28 mouse cellular contexts compared by ENCODE assay signal in the genomic region with DNA sequence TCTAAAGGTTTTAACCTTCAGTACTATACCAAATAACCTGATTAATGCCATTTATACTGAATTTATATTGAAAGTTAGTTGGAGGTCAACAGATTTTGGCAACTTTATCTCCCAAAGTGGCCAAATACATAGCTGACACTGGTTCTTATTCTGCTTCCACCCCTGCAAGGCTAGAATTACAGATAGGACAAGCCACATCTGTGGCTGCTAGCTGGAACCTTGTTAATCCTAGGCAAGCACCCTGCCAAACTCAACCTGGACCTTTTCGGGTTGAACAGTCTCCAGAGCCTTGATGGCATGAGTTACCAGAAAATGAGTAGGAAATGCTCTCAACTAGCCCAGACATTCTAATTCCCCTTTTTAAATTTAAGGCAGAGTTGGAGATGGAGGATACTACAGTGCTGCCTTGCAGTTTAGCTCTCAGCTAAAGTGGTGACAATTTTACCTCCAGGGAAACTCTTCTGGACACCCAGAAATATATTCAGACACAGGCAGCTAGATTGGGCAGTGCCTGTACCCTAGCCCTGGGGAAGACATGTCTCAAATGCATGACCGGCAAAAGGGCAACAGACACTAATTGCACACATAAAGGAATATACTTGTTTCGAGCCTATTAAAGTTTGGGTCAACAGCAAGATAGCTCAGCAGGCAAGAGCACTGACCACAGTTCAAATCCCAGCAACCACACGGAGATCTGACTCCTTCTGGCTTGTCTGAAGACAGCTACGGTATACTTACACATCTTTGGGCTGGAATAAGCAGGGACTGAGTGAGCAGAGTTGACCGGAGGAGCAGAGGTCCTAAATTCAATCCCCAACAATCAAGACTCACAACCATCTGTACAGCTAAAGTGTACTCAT. TPM values are rescaled to one million over a fixed set of nuclear protein-coding genes. Genes with fewer than 3 reads are reported as not detected.
DNase-seq lines count a peak whose midpoint lies in the region; ATAC-seq and TF ChIP-seq lines count a peak whose summit lies in the region.
"Had no signal": no experiment of that assay in that cellular context is flagged by ENCODE, and none has a peak within 500 bp of the region (broad histone marks: within the 10 kb centered on the region; RNA-seq: fewer than 3 reads in every experiment).

No protein-coding gene starts in this region.

- H3K27me3 ChIP-seq in liver, embryonic 12.5 days (replicated peaks) = no peaks in the 10 kb centered on the region
- H3K27me3 ChIP-seq in MEL (ENCODE audit: control insufficient read depth in 1 of 2, insufficient read depth in 2 of 2, low read length in 2 of 2) = no peaks in the 10 kb centered on the region
- H3K27me3 ChIP-seq in limb, embryonic 11.5 days (ENCODE audit: control insufficient read depth, insufficient read depth, low read length) = no peaks in the 10 kb centered on the region
- H3K27me3 ChIP-seq: embryonic facial prominence, embryonic 15.5 days; heart, embryonic 12.5 days; hindbrain, embryonic 15.5 days; midbrain, embryonic 13.5 days; stomach, embryonic 15.5 days had no signal

- H3K27ac ChIP-seq in liver, embryonic 12.5 days = peak overlapping the region; percentile 51; the same call in 1 of the 2 replicates
- no peak overlapping the region for H3K27ac ChIP-seq in MEL (ENCODE audit: control insufficient read depth, low read depth, low read length)
- H3K27ac ChIP-seq in limb, embryonic 11.5 days (replicated peaks; ENCODE audit: low read depth, low read length) = no peak overlapping the region
- H3K27ac ChIP-seq: embryonic facial prominence, embryonic 15.5 days; gastrocnemius, adult 2 months; hindbrain, embryonic 15.5 days; midbrain, embryonic 13.5 days; stomach, embryonic 15.5 days had no signal

- DNase-seq in embryo, embryonic 9.5 days (ENCODE audit: extremely low spot score) = peak; percentile 26
- DNase-seq in embryo, embryonic 11 days = no peak
- DNase-seq in liver = no peak
- peak; percentile 60 for DNase-seq in MEL (ENCODE audit: low read depth, low spot score)
- DNase-seq in limb, embryonic 11.5 days (ENCODE audit: low spot score) = peak; percentile 26
- no peak for DNase-seq in c-Kit-positive CD71-positive TER-119-positive erythroid progenitor cells, embryonic 14.5 days (ENCODE audit: low spot score)
- no peak for DNase-seq in gastrocnemius, postnatal 14 days
- DNase-seq: adrenal gland, postnatal 10 days; cerebellum, adult 8-10 months; cerebellum, postnatal 36 days; gastrocnemius, adult 2 months; heart, adult 11 months; heart, postnatal 10 days; kidney, adult 11 months; kidney, postnatal 4 days; layer of hippocampus, adult 9-11 months; lung, adult 2 months; right cerebral cortex, adult 18-20 months; right cerebral cortex, postnatal 4 days; thymus, postnatal 25 days had no signal

- no peak overlapping the region for H3K4me2 ChIP-seq in liver, embryonic 12.5 days
- no peak overlapping the region for H3K4me2 ChIP-seq in limb, embryonic 11.5 days (ENCODE audit: low read depth, severe bottlenecking)
- H3K4me2 ChIP-seq: embryonic facial prominence, embryonic 15.5 days; heart, embryonic 12.5 days; hindbrain, embryonic 15.5 days; midbrain, embryonic 13.5 days; stomach, embryonic 15.5 days had no signal

- WGBS in liver, embryonic 12.5 days (ENCODE audit: insufficient replicate concordance) = 65% methylated on average over 6 of the region's 6 CpGs
- 80% methylated on average over 6 of the region's 6 CpGs for WGBS in limb, embryonic 11.5 days

- H3K36me3 ChIP-seq in liver, embryonic 12.5 days = peaks cover 39% of the 10 kb centered on the region
- H3K36me3 ChIP-seq in MEL (ENCODE audit: control insufficient read depth in 1 of 2, insufficient read depth in 2 of 2, low read length in 2 of 2) = peaks cover 16 to 19% of the 10 kb centered on the region in 2 experiments
- peaks cover 13% of the 10 kb centered on the region for H3K36me3 ChIP-seq in limb, embryonic 11.5 days (ENCODE audit: control insufficient read depth, insufficient read depth, low read length)

- intact Hi-C loops in gastrocnemius, postnatal 14 days (cut with DNase I; ENCODE audit: low total_unique reads) = no loop called here

- H3K4me3 ChIP-seq in liver, embryonic 12.5 days = no peak overlapping the region
- H3K4me3 ChIP-seq in MEL (ENCODE audit: control insufficient read depth in 1 of 2, insufficient read depth in 1 of 2, low read depth in 2 of 2, low read length in 2 of 2) = no peak overlapping the region
- no peak overlapping the region for H3K4me3 ChIP-seq in limb, embryonic 11.5 days (ENCODE audit: low read depth, low read length)
- H3K4me3 ChIP-seq: embryonic facial prominence, embryonic 15.5 days; gastrocnemius, adult 2 months; heart, embryonic 12.5 days; hindbrain, embryonic 15.5 days; midbrain, embryonic 13.5 days; stomach, embryonic 15.5 days had no signal

- no peaks in the 10 kb centered on the region for H3K9me3 ChIP-seq in liver, embryonic 12.5 days (replicated peaks)
- no peaks in the 10 kb centered on the region for H3K9me3 ChIP-seq in MEL (replicated peaks; ENCODE audit: insufficient read depth, low read length)
- H3K9me3 ChIP-seq in limb, embryonic 11.5 days (ENCODE audit: control insufficient read depth, low read length) = no peaks in the 10 kb centered on the region
- H3K9me3 ChIP-seq: embryonic facial prominence, embryonic 15.5 days; heart, embryonic 12.5 days; hindbrain, embryonic 15.5 days; midbrain, embryonic 13.5 days; stomach, embryonic 15.5 days had no signal

- TF ChIP-seq POLR2A in MEL (IDR thresholded peaks at IDR 0.05; ENCODE audit: control insufficient read depth in 1 of 2, insufficient read depth in 1 of 2, low read depth in 1 of 2, low read length in 2 of 2, poor library complexity in 1 of 2) = peak; percentile 41 to 63; a peak in 3 of 4 replicates

- ATAC-seq in liver, embryonic 12.5 days = no peak
- no peak for ATAC-seq in limb, embryonic 11.5 days (ENCODE audit: insufficient number of reproducible peaks, low FRiP score, low TSS enrichment, low read depth)
- ATAC-seq: forebrain, embryonic 14.5 days; midbrain, embryonic 13.5 days had no signal

- 0 out of 4 replicates have a peak, but pooled peaks of 1 of the 2 experiments have one; percentile 8 for TF ChIP-seq EP300 in MEL (IDR thresholded peaks at IDR 0.05; ENCODE audit: low read depth in 1 of 2, low read length in 2 of 2)

- H3K4me1 ChIP-seq in liver, embryonic 12.5 days = peaks cover 32% of the 10 kb centered on the region
- H3K4me1 ChIP-seq in MEL (ENCODE audit: control insufficient read depth in 1 of 2, insufficient read depth in 2 of 2, low read length in 2 of 2) = peaks cover 2 to 7% of the 10 kb centered on the region in 2 experiments; a peak in 3 of 4 replicates
- no peaks in the 10 kb centered on the region; the same call in 1 of the 2 replicates for H3K4me1 ChIP-seq in limb, embryonic 11.5 days (ENCODE audit: control insufficient read depth, insufficient read depth, low read length)

- H3K79me2 ChIP-seq in MEL (ENCODE audit: control insufficient read depth, insufficient read depth, low read length, poor library complexity) = peaks cover 25% of the 10 kb centered on the region

- TF ChIP-seq RAD21 in MEL (IDR thresholded peaks at IDR 0.05; ENCODE audit: low read depth, low read length) = no peak

- H3K9ac ChIP-seq in liver, embryonic 12.5 days = peak overlapping the region; percentile 24; the same call in 1 of the 2 replicates
- no peak overlapping the region for H3K9ac ChIP-seq in MEL (ENCODE audit: control insufficient read depth, low read depth, low read length, poor library complexity, severe bottlenecking)
- no peak overlapping the region for H3K9ac ChIP-seq in limb, embryonic 11.5 days (ENCODE audit: low read length)
- H3K9ac ChIP-seq: embryonic facial prominence, embryonic 15.5 days; heart, embryonic 12.5 days; hindbrain, embryonic 15.5 days; midbrain, embryonic 13.5 days; stomach, embryonic 15.5 days had no signal

- no peak for TF ChIP-seq CTCF in MEL (IDR thresholded peaks at IDR 0.05 in 2 of 3, conservative IDR thresholded peaks at IDR 0.05 in 1 of 3; ENCODE audit: control insufficient read depth in 1 of 3, insufficient read depth in 1 of 3, low read depth in 2 of 3, low read length in 3 of 3, poor library complexity in 1 of 3, severe bottlenecking in 1 of 3)

RNA-seq across cellular contexts. Expression of a gene that starts 4.0 kb away (rescaled TPM):
- polyA plus RNA-seq in liver, embryonic 12.5 days (2016; fragmentation: Nextera tagmentation; extraction: Ambion mirVana) = 867 and 884 TPM in 2 replicates
- total RNA-seq in MEL (2012; rRNA removed) = 2,063 and 2,181 TPM in 2 replicates
- polyA plus RNA-seq in MEL (2012; ENCODE audit: insufficient read depth in 1 of 2, insufficient read length in 2 of 2, low read depth in 1 of 2, low replicate concordance in 2 of 2, missing spikeins in 1 of 2) = 1,000 to 10,000 TPM in 1 of 2 experiments, not detected in 1; 1,251 TPM
- polyA plus RNA-seq in limb, embryonic 11.5 days (2014; fragmentation: Nextera tagmentation; extraction: Ambion mirVana) = 1,100 and 1,120 TPM in 2 replicates
- 100 to 1,000 TPM; 571 to 666 TPM for total RNA-seq in gastrocnemius, postnatal 14 days (2021)

RNA-seq across cellular contexts. Expression of a gene that starts 4.1 kb away (rescaled TPM):
- 51.7 and 54.8 TPM in 2 replicates for polyA plus RNA-seq in liver, embryonic 12.5 days (2016; fragmentation: Nextera tagmentation; extraction: Ambion mirVana)
- total RNA-seq in MEL (2012; rRNA removed) = 52.4 and 55.3 TPM in 2 replicates
- polyA plus RNA-seq in MEL (2012; ENCODE audit: insufficient read depth in 1 of 2, insufficient read length in 2 of 2, low read depth in 1 of 2, low replicate concordance in 2 of 2, missing spikeins in 1 of 2) = 10 to 100 TPM in 1 of 2 experiments, not detected in 1; 47.1 TPM
- polyA plus RNA-seq in limb, embryonic 11.5 days (2014; fragmentation: Nextera tagmentation; extraction: Ambion mirVana) = 71.2 and 72.9 TPM in 2 replicates
- 10 to 100 TPM; 43.3 to 50.3 TPM for total RNA-seq in gastrocnemius, postnatal 14 days (2021)

RNA-seq across cellular contexts. Expression of a gene that starts 39.1 kb away (rescaled TPM):
- polyA plus RNA-seq in liver, embryonic 12.5 days (2016; fragmentation: Nextera tagmentation; extraction: Ambion mirVana) = 9.9 and 10.0 TPM in 2 replicates
- not detected in 2 replicates for total RNA-seq in MEL (2012; rRNA removed)
- under 1 TPM in 1 of 2 experiments, not detected in 1; 0.04 TPM for polyA plus RNA-seq in MEL (2012; ENCODE audit: insufficient read depth in 1 of 2, insufficient read length in 2 of 2, low read depth in 1 of 2, low replicate concordance in 2 of 2, missing spikeins in 1 of 2)
- polyA plus RNA-seq in limb, embryonic 11.5 days (2014; fragmentation: Nextera tagmentation; extraction: Ambion mirVana) = 0.06 and 0.09 TPM in 2 replicates
- total RNA-seq in gastrocnemius, postnatal 14 days (2021) = under 1 TPM in 1 of 2 experiments, not detected in 1; 0.21 TPM
- total RNA-seq: megakaryocyte, adult 5-6 weeks had no signal
- polyA plus RNA-seq: embryonic facial prominence, embryonic 15.5 days; forebrain, embryonic 14.5 days had no signal

RNA-seq across cellular contexts. Expression of a gene that starts 48.5 kb away (rescaled TPM):
- polyA plus RNA-seq in liver, embryonic 12.5 days (2016; fragmentation: Nextera tagmentation; extraction: Ambion mirVana) = 24.1 and 26.3 TPM in 2 replicates
- total RNA-seq in MEL (2012; rRNA removed) = 9.5 and 10.2 TPM in 2 replicates
- polyA plus RNA-seq in MEL (2012; ENCODE audit: insufficient read depth in 1 of 2, insufficient read length in 2 of 2, low read depth in 1 of 2, low replicate concordance in 2 of 2, missing spikeins in 1 of 2) = 10 to 100 TPM in 1 of 2 experiments, not detected in 1; 31.3 TPM
- 100 and 104 TPM in 2 replicates for polyA plus RNA-seq in limb, embryonic 11.5 days (2014; fragmentation: Nextera tagmentation; extraction: Ambion mirVana)
- total RNA-seq in gastrocnemius, postnatal 14 days (2021) = 10 to 100 TPM; 12.0 to 14.4 TPM

RNA-seq across cellular contexts. Expression of a gene that starts 51.8 kb away (rescaled TPM):
- 58.1 and 59.3 TPM in 2 replicates for polyA plus RNA-seq in liver, embryonic 12.5 days (2016; fragmentation: Nextera tagmentation; extraction: Ambion mirVana)
- 50.2 and 50.6 TPM in 2 replicates for total RNA-seq in MEL (2012; rRNA removed)
- polyA plus RNA-seq in MEL (2012; ENCODE audit: insufficient read depth in 1 of 2, insufficient read length in 2 of 2, low read depth in 1 of 2, low replicate concordance in 2 of 2, missing spikeins in 1 of 2) = 1,000 to 10,000 TPM in 1 of 2 experiments, 10 to 100 TPM in 1; 51.5 to 2,723 TPM
- polyA plus RNA-seq in limb, embryonic 11.5 days (2014; fragmentation: Nextera tagmentation; extraction: Ambion mirVana) = 114 and 122 TPM in 2 replicates
- total RNA-seq in gastrocnemius, postnatal 14 days (2021) = 10 to 100 TPM; 15.7 to 17.4 TPM

Comparison
In these comparisons a context has a peak if more than half of its experiments do, and no peak if none do; other contexts are left out.
1. DNase-seq: peak in embryo, embryonic 9.5 days (single experiment), MEL (single experiment) and limb, embryonic 11.5 days (single experiment); none in embryo, embryonic 11 days (single experiment), liver (single experiment), c-Kit-positive CD71-positive TER-119-positive erythroid progenitor cells, embryonic 14.5 days (single experiment) and gastrocnemius, postnatal 14 days (single experiment).